Mouse (Mus musculus): ENCODE data around the gene Opn4.

Opn4 gene

GRCm38 (mm10) chr14:34561647-34562046 is 38.3 kb downstream of the Opn4 start:
- DNase-seq: no peak

DNA sequence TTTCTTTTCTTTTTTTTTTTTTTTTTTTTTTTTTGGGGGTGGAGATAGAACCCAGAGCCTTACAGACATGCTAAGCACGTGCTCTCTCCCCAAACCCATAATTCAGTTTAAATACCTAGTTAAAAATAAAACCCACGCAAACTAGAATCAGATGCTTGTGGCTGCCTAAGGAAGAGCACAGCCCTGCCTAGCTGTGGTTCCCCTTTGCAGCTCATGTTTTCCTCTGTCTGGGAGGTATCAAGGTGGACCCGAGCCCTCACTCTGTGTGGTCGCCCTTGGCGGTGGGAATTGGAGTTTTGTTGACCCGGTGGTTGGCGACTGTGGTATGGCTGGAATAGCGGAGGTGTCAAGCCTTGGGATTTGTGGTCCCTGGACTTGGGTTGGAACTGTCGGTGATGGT is 41.0 kb downstream of the Opn4 start:
- no peak for DNase-seq

GRCm38 (mm10) chr14:34555211-34555610 is 44.7 kb downstream of the Opn4 start:
- peak in 1 of 2 experiments; percentile 25 for DNase-seq

- DNase-seq: no peak
Observed at GRCm38 (mm10) chr14:34554047-34554446, 45.9 kb downstream of the Opn4 start.

GRCm38 (mm10) chr14:34553470-34553869 is 46.5 kb downstream of the Opn4 start:
- no peak for DNase-seq

DNA sequence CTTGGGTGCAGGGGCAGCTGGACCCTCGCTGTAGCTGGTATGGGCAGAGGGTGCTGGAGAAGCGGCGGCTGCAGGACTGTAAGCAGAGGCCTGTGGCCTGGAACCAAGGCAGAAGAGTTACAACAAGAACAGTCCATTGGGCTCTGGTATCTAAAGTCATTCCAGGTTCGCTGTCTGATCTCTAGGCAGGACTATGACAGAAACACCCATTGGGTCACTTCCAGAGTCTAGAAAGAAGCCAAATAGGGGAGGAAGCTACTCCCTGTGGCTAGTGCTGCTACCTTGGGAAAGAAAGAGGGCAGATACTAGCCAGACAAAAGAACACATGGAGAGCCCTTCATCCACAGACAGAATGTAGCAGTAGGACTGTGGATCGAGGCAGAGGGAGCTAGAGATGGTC is 47.7 kb downstream of the Opn4 start:
- no peak for DNase-seq

- peak; percentile 92 to 93 for DNase-seq
Observed at GRCm38 (mm10) chr14:34549004-34549671, 50.8 kb downstream of the Opn4 start.

GRCm38 (mm10) chr14:34548391-34549001 is 51.4 kb downstream of the Opn4 start:
- peak; percentile 80 to 83 for DNase-seq

GRCm38 (mm10) chr14:34544545-34544944 is 55.4 kb downstream of the Opn4 start:
- DNase-seq: no peak

DNA sequence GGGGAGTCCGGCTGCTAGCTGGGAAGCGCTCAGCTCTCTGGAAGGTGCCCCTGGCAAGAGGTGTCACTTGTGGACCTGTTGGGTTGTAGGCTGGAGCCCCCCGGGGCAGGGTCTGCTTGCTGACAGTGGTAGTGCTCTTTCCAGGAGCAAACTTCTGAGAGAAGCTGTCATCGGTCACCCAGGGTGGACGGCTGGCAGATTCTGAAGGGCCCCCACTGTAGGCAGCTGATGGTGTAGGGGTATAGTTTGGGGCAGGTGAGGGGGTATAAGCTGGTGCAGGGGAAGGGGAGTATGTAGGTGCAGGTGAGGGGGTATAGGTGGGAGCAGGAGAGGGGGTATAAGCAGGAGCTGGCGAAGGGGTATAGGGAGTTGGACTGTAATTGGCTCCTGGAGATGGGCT is 55.9 kb downstream of the Opn4 start:
- DNase-seq: no peak

DNA sequence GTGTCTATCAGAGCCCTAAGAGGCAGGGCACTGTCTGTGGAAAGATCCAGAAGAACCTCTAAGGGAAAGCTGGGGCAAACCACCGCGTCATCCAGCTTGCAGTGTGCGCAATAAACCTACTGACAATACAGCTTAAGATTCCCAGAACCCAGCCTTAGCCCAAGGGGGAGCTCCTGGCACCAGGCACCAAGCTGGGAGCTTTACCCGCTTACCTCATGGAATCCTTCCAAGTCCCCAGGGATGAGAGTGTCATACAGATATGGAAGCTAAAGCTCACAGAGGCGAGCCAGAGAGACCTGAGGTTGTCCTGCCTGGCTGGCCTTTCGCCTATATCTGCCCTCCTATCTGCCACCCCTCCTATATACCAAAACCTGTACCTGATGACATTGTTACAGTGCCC is 56.3 kb downstream of the Opn4 start:
- peak in 1 of 2 experiments; percentile 7 for DNase-seq

- peak in 1 of 2 experiments; percentile 46 for DNase-seq
Observed at GRCm38 (mm10) chr14:34541896-34542295, 58.0 kb downstream of the Opn4 start.

DNA sequence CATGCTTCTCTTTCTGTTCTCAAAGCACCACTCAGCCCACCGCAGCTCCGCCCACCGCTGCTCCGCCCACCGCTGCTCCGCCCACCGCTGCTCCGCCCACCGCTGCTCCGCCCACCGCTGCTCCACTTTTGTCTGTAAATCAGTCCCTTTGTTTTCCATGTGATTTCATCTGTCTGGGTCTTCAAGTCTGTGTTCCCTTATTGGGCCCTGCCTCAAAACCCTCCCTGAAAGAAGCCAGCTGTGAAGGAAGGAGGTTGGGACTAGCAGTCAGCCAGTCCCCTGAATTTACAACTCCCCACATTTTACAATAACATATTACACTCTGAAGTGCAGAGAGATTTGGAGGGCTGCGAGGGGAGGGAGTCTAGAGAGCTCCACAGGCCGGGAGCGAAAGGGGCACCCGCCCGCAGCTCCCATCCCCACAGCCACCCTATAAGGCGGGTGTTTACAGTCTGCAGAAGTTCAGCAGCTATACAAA is 59.2 kb downstream of the Opn4 start:
- DNase-seq: no peak
